Mouse (Mus musculus) forebrain, postnatal 0 days (tissue): ENCODE measurements around the gene Rfc1. TPM values are rescaled to one million over a fixed set of nuclear protein-coding genes. Genes with fewer than 3 reads are reported as not detected.
"Not testable (repeated sequence)": the region's sequence is repeated elsewhere in the genome, so short reads cannot be mapped to it uniquely, and the experiment has no call there.

Source experiments
- ATAC-seq: fragments of 200-750 bp; cut with Nextera tagmentation; 2 replicates; pipeline ENCODE4 v1.8.0; 2017; ENCODE audit warnings: mild to moderate bottlenecking, moderate library complexity
- DNase-seq: peaks from one replicate; pipeline ENCODE4 v3.0.0-alpha.2; 2015
- H3K27ac ChIP-seq: fragments of 300-500 bp; sonication (generic); 2 replicates; pipeline ENCODE4 v1.5.1; 2014; ENCODE audit warnings: low read depth, mild to moderate bottlenecking, antibody characterized with exemption, low read length, moderate library complexity, mixed read lengths
- H3K27me3 ChIP-seq: fragments of 300-500 bp; sonication (generic); 2 replicates; pipeline ENCODE4 v1.6.1; 2014; ENCODE audit warnings: mild to moderate bottlenecking, low read length, mixed read lengths; ENCODE audit not compliant: insufficient read depth
- H3K36me3 ChIP-seq: fragments of 300-500 bp; sonication (generic); 2 replicates; pipeline ENCODE4 v1.6.1; 2014; ENCODE audit warnings: mild to moderate bottlenecking, moderate library complexity; ENCODE audit not compliant: insufficient read depth
- H3K4me1 ChIP-seq: fragments of 300-500 bp; sonication (generic); 2 replicates; pipeline ENCODE4 v1.6.1; 2014; ENCODE audit warnings: antibody characterized with exemption; ENCODE audit not compliant: insufficient read depth
- H3K4me2 ChIP-seq: fragments of 300-500 bp; sonication (generic); 2 replicates; pipeline ENCODE4 v1.6.1; 2014; ENCODE audit warnings: low read depth, mild to moderate bottlenecking, moderate library complexity
- H3K4me3 ChIP-seq: fragments of 300-500 bp; sonication (generic); 2 replicates; pipeline ENCODE4 v1.5.1; 2014; ENCODE audit warnings: low read depth, low read length, mixed read lengths
- H3K9ac ChIP-seq: fragments of 300-500 bp; sonication (generic); 2 replicates; pipeline ENCODE4 v1.6.1; 2014; ENCODE audit warnings: mild to moderate bottlenecking
- H3K9me3 ChIP-seq: fragments of 300-500 bp; sonication (generic); 2 replicates; pipeline ENCODE4 v1.6.1; 2016; ENCODE audit warnings: low read length
- CTCF ChIP-seq: sonication (generic); IDR thresholded peaks from 2 replicates; pipeline ENCODE4 v1.5.1; 2016; ENCODE audit warnings: antibody characterized with exemption, control low read depth, low read depth
- WGBS: fragments of 180-500 bp; shearing (Covaris S2); extraction: QIAGEN DNeasy Blood & Tissue Kit; methylation state at CpG from one replicate; pipeline ENCODE4 v1.1.7; 2014; 5-methylcytosine and 5-hydroxymethylcytosine counted together
- polyA plus RNA-seq: library from polyadenylated mRNA; unstranded; fragments of >200 nt; fragmentation: Nextera tagmentation; extraction: Ambion mirVana; gene quantifications from 2 replicates; pipeline ENCODE4 v1.2.1, GENCODE M21; 2015
- total RNA-seq: library from RNA; depleted of rRNA; stranded (reverse); fragments of >200 nt; gene quantifications from 2 replicates; pipeline ENCODE4 v1.2.3, GENCODE M21; 2014

The Rfc1 gene
- total and polyA plus RNA-seq, 2 experiments from 2014 or later = 27.8 to 37.9 TPM

- no peak for TF ChIP-seq CTCF
Measured at GRCm38 (mm10) chr5:65300121-65300520, 35.3 kb downstream of the Rfc1 start.

GRCm38 (mm10) chr5:65299623-65300022, 35.8 kb downstream of the Rfc1 start:
- H3K27ac ChIP-seq, DNase-seq, H3K4me1 ChIP-seq, H3K4me2 ChIP-seq, H3K27me3 ChIP-seq, H3K4me3 ChIP-seq, H3K36me3 ChIP-seq, H3K9me3 ChIP-seq, H3K9ac ChIP-seq, ATAC-seq: not testable (repeated sequence)
- 95% methylated on average over 1 of the region's 1 CpGs for WGBS

More at GRCm38 (mm10) chr5:65300121-65300520, 35.3 kb downstream of the Rfc1 start:
- DNase-seq (no peak), ATAC-seq (no peak)
- Histone ChIP-seq H3K9me3 (no peaks in the 10 kb centered on the region), H3K4me3 (no peak overlapping the region), H3K9ac (no peak overlapping the region), H3K36me3 (peaks cover 5% of the 10 kb centered on the region; the same call in 1 of the 2 replicates), H3K4me1 (no peaks in the 10 kb centered on the region), H3K4me2 (no peak overlapping the region), H3K27ac (no peak overlapping the region), H3K27me3 (no peaks in the 10 kb centered on the region)
- 94% methylated on average over 9 of the region's 9 CpGs for WGBS

- DNase-seq = no peak
- H3K36me3 ChIP-seq = peaks cover 9% of the 10 kb centered on the region
Measured at GRCm38 (mm10) chr5:65298167-65298950, 37.1 kb downstream of the Rfc1 start.

DNA sequence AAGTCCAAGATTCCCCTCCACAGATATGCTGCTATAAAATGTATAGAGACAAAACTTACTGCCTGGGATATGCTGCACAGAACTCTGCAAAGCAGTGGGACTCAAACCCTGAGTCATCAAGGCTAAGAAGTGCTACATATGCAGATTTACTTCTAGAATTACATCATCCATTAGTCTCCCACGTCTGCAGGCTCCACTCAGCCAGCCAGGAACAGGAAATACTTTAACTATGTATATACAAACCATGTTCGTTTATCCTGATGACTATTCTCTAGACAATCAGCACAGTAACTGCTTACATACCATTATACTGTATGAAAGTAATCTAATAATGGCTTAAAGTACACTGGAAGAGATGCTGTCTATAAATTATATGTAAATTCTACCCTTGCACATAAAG, 41.2 kb downstream of the Rfc1 start:
- 57% methylated on average over 2 of the region's 2 CpGs for WGBS
- Histone ChIP-seq H3K27me3 (no peaks in the 10 kb centered on the region), H3K4me1 (no peaks in the 10 kb centered on the region), H3K36me3 (peaks cover 20% of the 10 kb centered on the region), H3K27ac (no peak overlapping the region), H3K4me3 (no peak overlapping the region), H3K4me2 (no peak overlapping the region), H3K9me3 (no peaks in the 10 kb centered on the region), H3K9ac (no peak overlapping the region)
- ATAC-seq (0 out of 2 replicates have a peak, but pooled peaks have one; percentile 25), DNase-seq (no peak)
- TF ChIP-seq CTCF = no peak

More at GRCm38 (mm10) chr5:65298167-65298950, 37.1 kb downstream of the Rfc1 start:
- Histone ChIP-seq H3K9ac (no peak overlapping the region), H3K27ac (no peak overlapping the region), H3K4me1 (no peaks in the 10 kb centered on the region), H3K4me2 (no peak overlapping the region), H3K9me3 (no peaks in the 10 kb centered on the region), H3K4me3 (no peak overlapping the region), H3K27me3 (no peaks in the 10 kb centered on the region)
- no peak for ATAC-seq
- 84% methylated on average over 7 of the region's 7 CpGs for WGBS
- TF ChIP-seq CTCF = no peak

DNA sequence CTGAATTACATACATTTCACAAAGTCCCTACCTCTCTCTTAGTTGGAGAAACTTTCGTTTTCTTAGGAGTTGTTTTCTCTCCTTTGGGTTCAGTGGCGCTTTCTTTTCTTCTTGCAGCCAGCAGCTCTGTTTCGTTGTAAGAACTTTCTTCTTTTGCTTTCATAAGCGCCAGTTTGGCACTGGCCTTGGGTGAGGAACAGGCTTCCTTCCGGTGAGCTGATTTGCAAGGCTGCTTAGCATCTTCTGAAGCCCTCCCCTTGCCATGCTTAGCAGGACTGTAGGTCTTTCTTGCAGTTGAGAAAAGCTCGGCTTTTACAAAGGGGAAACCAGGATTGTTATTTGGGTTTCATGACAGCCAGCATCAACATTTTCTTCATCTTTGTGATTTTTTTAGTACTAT, 41.8 kb downstream of the Rfc1 start:
- Histone ChIP-seq H3K4me1 (no peaks in the 10 kb centered on the region), H3K27ac (no peak overlapping the region), H3K9me3 (no peaks in the 10 kb centered on the region), H3K27me3 (no peaks in the 10 kb centered on the region), H3K4me3 (no peak overlapping the region), H3K36me3 (peaks cover 21% of the 10 kb centered on the region), H3K4me2 (no peak overlapping the region), H3K9ac (no peak overlapping the region)
- no peak for TF ChIP-seq CTCF
- no peak for DNase-seq
- WGBS = 78% methylated on average over 6 of the region's 6 CpGs
- ATAC-seq = no peak

- 86% methylated on average over 8 of the region's 8 CpGs for WGBS
- H3K4me3 ChIP-seq, H3K4me2 ChIP-seq, H3K27ac ChIP-seq, H3K9ac ChIP-seq, H3K4me1 ChIP-seq, DNase-seq, H3K27me3 ChIP-seq, ATAC-seq, H3K9me3 ChIP-seq: not testable (repeated sequence)
- peaks cover 30% of the 10 kb centered on the region for H3K36me3 ChIP-seq
Measured at GRCm38 (mm10) chr5:65289009-65289408, 46.5 kb downstream of the Rfc1 start.

GRCm38 (mm10) chr5:65287751-65288701, 47.4 kb downstream of the Rfc1 start:
- DNase-seq (peak; percentile 50), ATAC-seq (peak; percentile 68)
- Histone ChIP-seq H3K27me3 (no peaks in the 10 kb centered on the region), H3K9me3 (no peaks in the 10 kb centered on the region), H3K4me1 (no peaks in the 10 kb centered on the region), H3K36me3 (peaks cover 26% of the 10 kb centered on the region), H3K4me2 (no peak overlapping the region), H3K4me3 (no peak overlapping the region), H3K27ac (no peak overlapping the region), H3K9ac (no peak overlapping the region)
- TF ChIP-seq CTCF = peak; percentile 26; the same call in 1 of the 2 replicates
- WGBS = 77% methylated on average over 24 of the region's 24 CpGs
